Mouse (Mus musculus) monocyte, adult 5-6 weeks (primary cell): ENCODE measurements around the gene Antxrl. TPM values are rescaled to one million over a fixed set of nuclear protein-coding genes. Genes with fewer than 3 reads are reported as not detected.

Source experiments
- ATAC-seq: fragments of 153-309, 156-312 bp; replicated peaks from 2 replicates; pipeline ENCODE4 v1.8.0; 2017; ENCODE audit warnings: mild to moderate bottlenecking; ENCODE audit not compliant: low TSS enrichment, insufficient number of reproducible peaks, severe bottlenecking, poor library complexity, low FRiP score
- total RNA-seq: library from RNA; stranded (forward); fragments of 200-1000, 200-491, 200-594 nt; gene quantifications from 3 replicates; pipeline ENCODE4 v1.2.3, GENCODE M21; 2017

The Antxrl gene
- not detected in 3 replicates for total RNA-seq

GRCm38 (mm10) chr14:34052516-34052915 is at the start of gene Antxrl:
TSS of gene Antxrl (plus strand) at chr14:34052707.
- no peak for ATAC-seq

- no peak for ATAC-seq
These were observed 37.4 kb upstream of the Antxrl start, which contains the start of gene Gm30083 for GRCm38 (mm10) chr14:34015063-34015462. TSS of gene Gm30083 (minus strand) at chr14:34015182.

- ATAC-seq, result no peak
These were observed 36.1 kb upstream of the Antxrl start, which contains the start of gene Gm5460 for GRCm38 (mm10) chr14:34016381-34016780. TSS of gene Gm5460 (plus strand) at chr14:34016758.

GRCm38 (mm10) chr14:34016938-34017337 is 35.6 kb upstream of the Antxrl start:
- no peak for ATAC-seq

GRCm38 (mm10) chr14:34026710-34027109 is 25.8 kb upstream of the Antxrl start:
- ATAC-seq, result no peak

- ATAC-seq, result no peak
These were observed 18.5 kb upstream of the Antxrl start for GRCm38 (mm10) chr14:34033841-34034610.

- ATAC-seq, result no peak
These were observed 11.3 kb upstream of the Antxrl start for GRCm38 (mm10) chr14:34041241-34041640.

- no peak for ATAC-seq
These were observed 9.2 kb upstream of the Antxrl start for GRCm38 (mm10) chr14:34043341-34043740.

GRCm38 (mm10) chr14:34050101-34050779 is 2.3 kb upstream of the Antxrl start:
- ATAC-seq, result no peak

- no peak for ATAC-seq
These were observed 19.2 kb downstream of the Antxrl start for GRCm38 (mm10) chr14:34071665-34072064.

GRCm38 (mm10) chr14:34075346-34075745 is 22.8 kb downstream of the Antxrl start:
- ATAC-seq, result no peak

- no peak for ATAC-seq
These were observed 24.7 kb downstream of the Antxrl start for GRCm38 (mm10) chr14:34077222-34077621.

- ATAC-seq, result no peak
These were observed 25.8 kb downstream of the Antxrl start for GRCm38 (mm10) chr14:34078293-34078692.

- ATAC-seq, result 0 out of 2 replicates have a peak, but pooled peaks have one; percentile 38
These were observed 28.0 kb downstream of the Antxrl start for GRCm38 (mm10) chr14:34080321-34080997.

GRCm38 (mm10) chr14:34085731-34086130 is 33.2 kb downstream of the Antxrl start, which contains the start of gene Anxa8:
TSS of gene Anxa8 (plus strand) at chr14:34085981.
- no peak for ATAC-seq

GRCm38 (mm10) chr14:34086806-34087205 is 34.3 kb downstream of the Antxrl start:
- ATAC-seq, result no peak

- ATAC-seq, result no peak
These were observed 35.4 kb downstream of the Antxrl start for GRCm38 (mm10) chr14:34087856-34088398.

- no peak for ATAC-seq
These were observed 37.3 kb downstream of the Antxrl start for GRCm38 (mm10) chr14:34089796-34090195.

- ATAC-seq, result no peak
These were observed 39.0 kb downstream of the Antxrl start for GRCm38 (mm10) chr14:34091475-34091874.
